Comparison of ENCODE assay signal across 15 mouse cellular contexts in the genomic region with DNA sequence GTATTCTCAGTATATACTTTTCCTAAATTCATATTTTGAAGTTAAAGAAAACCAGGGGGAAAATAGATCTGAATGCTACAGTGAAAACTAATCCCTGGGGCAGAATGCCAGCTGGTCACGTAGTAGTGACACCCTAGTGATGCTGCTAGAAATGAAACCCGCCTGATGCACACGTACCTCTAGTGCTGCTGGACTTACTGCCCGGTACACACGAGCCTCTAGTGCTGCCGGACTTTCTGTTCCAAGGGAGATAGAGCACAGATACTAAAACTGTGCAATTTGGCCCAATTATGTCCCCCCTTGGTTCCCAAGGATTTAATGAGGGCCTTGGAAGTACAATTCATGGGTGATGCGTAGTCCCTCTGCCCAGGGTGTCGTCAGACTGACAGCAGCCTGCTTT. TPM values are rescaled to one million over a fixed set of nuclear protein-coding genes. Genes with fewer than 3 reads are reported as not detected.
DNase-seq lines count a peak whose midpoint lies in the region; ATAC-seq and TF ChIP-seq lines count a peak whose summit lies in the region.
"Had no signal": no experiment of that assay in that cellular context is flagged by ENCODE, and none has a peak within 500 bp of the region (broad histone marks: within the 10 kb centered on the region; RNA-seq: fewer than 3 reads in every experiment).

No protein-coding gene starts in this region.

- 47% methylated on average over 8 of the region's 8 CpGs for WGBS in hindbrain, postnatal 0 days
- 70% methylated on average over 8 of the region's 8 CpGs for WGBS in limb, embryonic 10.5 days

- intact Hi-C loops in gastrocnemius, adult 2 months (cut with DNase I): loop anchor here (5.0 kb wide), 1 partner anchor 683 kb away; no protein-coding TSS in a partner anchor
- intact Hi-C loops in gastrocnemius, postnatal 14 days (cut with DNase I; ENCODE audit: low total_unique reads): loop anchor here (5.0 kb wide), 1 partner anchor 653 kb away; no protein-coding TSS in a partner anchor

- H3K9me3 ChIP-seq in hindbrain, postnatal 0 days (ENCODE audit: low read length): no peaks in the 10 kb centered on the region
- H3K9me3 ChIP-seq in limb, embryonic 10.5 days (replicated peaks): no peaks in the 10 kb centered on the region

- ATAC-seq in hindbrain, postnatal 0 days: no peak
- ATAC-seq in megakaryocyte, adult 5-6 weeks (ENCODE audit: poor library complexity, severe bottlenecking): no peak
- ATAC-seq: inflammation-experienced regulatory T-cells, adult 6 months had no signal

- peak overlapping the region; percentile 30; the same call in 1 of the 2 replicates for H3K9ac ChIP-seq in hindbrain, postnatal 0 days (replicated peaks; ENCODE audit: low read length)
- H3K9ac ChIP-seq: liver, embryonic 14.5 days had no signal

- H3K36me3 ChIP-seq in hindbrain, postnatal 0 days (ENCODE audit: insufficient read depth, low read length): no peaks in the 10 kb centered on the region
- no peaks in the 10 kb centered on the region for H3K36me3 ChIP-seq in limb, embryonic 10.5 days

- TF ChIP-seq CTCF in gastrocnemius, adult 2 months (IDR thresholded peaks at IDR 0.05): no peak
- no peak for TF ChIP-seq CTCF in hindbrain, postnatal 0 days (IDR thresholded peaks at IDR 0.05; ENCODE audit: low read depth)

- DNase-seq in gastrocnemius, adult 2 months: peak; percentile 51
- no peak for DNase-seq in gastrocnemius, postnatal 14 days
- peak; percentile 53 for DNase-seq in brain, adult 2 months (ENCODE audit: low read depth, low spot score)
- peak; percentile 54 to 73 for DNase-seq in cerebellum, postnatal 25 days
- DNase-seq in hindbrain, postnatal 0 days (ENCODE audit: low spot score): peak; percentile 42
- DNase-seq in limb, embryonic 10.5 days (ENCODE audit: low spot score): no peak
- DNase-seq in gastrocnemius, postnatal 4 days (ENCODE audit: low spot score in 2 of 2): no peak
- DNase-seq: B cell, adult 2 months; lung, postnatal 36 days; right cerebral cortex, adult 18-20 months; thymus, postnatal 14 days had no signal

- H3K27ac ChIP-seq in gastrocnemius, adult 2 months: peak overlapping the region; percentile 12; the same call in 1 of the 2 replicates
- H3K27ac ChIP-seq in hindbrain, postnatal 0 days: peak overlapping the region; percentile 62
- H3K27ac ChIP-seq in limb, embryonic 10.5 days: no peak overlapping the region
- H3K27ac ChIP-seq: liver, embryonic 14.5 days had no signal

- 0 out of 2 replicates have a peak overlapping the region, but pooled peaks have one; percentile 2 for H3K4me2 ChIP-seq in hindbrain, postnatal 0 days (ENCODE audit: low read depth, low read length)

- no peak overlapping the region for H3K4me3 ChIP-seq in gastrocnemius, adult 2 months
- no peak overlapping the region for H3K4me3 ChIP-seq in hindbrain, postnatal 0 days (ENCODE audit: low read length)
- H3K4me3 ChIP-seq in limb, embryonic 10.5 days: no peak overlapping the region
- H3K4me3 ChIP-seq: myocyte had no signal

- H3K4me1 ChIP-seq in hindbrain, postnatal 0 days (ENCODE audit: insufficient read depth, low read length): peaks cover 12% of the 10 kb centered on the region
- H3K4me1 ChIP-seq in limb, embryonic 10.5 days: peaks cover 45% of the 10 kb centered on the region

- no peaks in the 10 kb centered on the region for H3K27me3 ChIP-seq in hindbrain, postnatal 0 days (ENCODE audit: insufficient read depth, low read length)
- no peaks in the 10 kb centered on the region; the same call in 1 of the 2 replicates for H3K27me3 ChIP-seq in limb, embryonic 10.5 days (ENCODE audit: low read depth, poor library complexity, severe bottlenecking)

RNA-seq across cellular contexts. Expression of a gene that starts 38.5 kb away (rescaled TPM):
- total RNA-seq in gastrocnemius, adult 2 months (2021): 10 to 100 TPM; 13.8 to 20.4 TPM
- 10 to 100 TPM; 11.8 to 12.5 TPM for total RNA-seq in gastrocnemius, postnatal 14 days (2021)
- 18.4 and 36.5 TPM in 2 replicates for total RNA-seq in hindbrain, postnatal 0 days (2014; rRNA removed)
- 27.9 and 29.1 TPM in 2 replicates for polyA plus RNA-seq in hindbrain, postnatal 0 days (2015; fragmentation: Nextera tagmentation; extraction: Ambion mirVana)
- 8.0 and 8.8 TPM in 2 replicates for polyA plus RNA-seq in limb, embryonic 10.5 days (2016; fragmentation: Nextera tagmentation; extraction: Ambion mirVana)
- total RNA-seq in gastrocnemius, postnatal 4 days (2021): 1 to 10 TPM; 7.5 to 9.4 TPM
- total RNA-seq in megakaryocyte, adult 5-6 weeks (2015): 0.65 and 1.2 TPM in 2 replicates
- total RNA-seq in megakaryocyte, adult 5-6 weeks (2017): 0.20 and 0.51 TPM in 2 replicates

Comparison
In these comparisons a context has a peak if more than half of its experiments do, and no peak if none do; other contexts are left out.
1. DNase-seq: peak in gastrocnemius, adult 2 months (single experiment), brain, adult 2 months (single experiment), cerebellum, postnatal 25 days (2 of 2) and hindbrain, postnatal 0 days (single experiment); none in gastrocnemius, postnatal 14 days (single experiment), limb, embryonic 10.5 days (single experiment) and gastrocnemius, postnatal 4 days (0 of 2).